Mouse (Mus musculus): ENCODE measurements at regions not wholly inside any gene's neighbourhood (a gene's known extent, or its start where the extent isn't known, plus 50 kb on each side); places are given as distances from the start of the nearest gene placed in this dataset.

- DNase-seq = no peak
Measured at GRCm38 (mm10) chr8:28117997-28118778, 670.7 kb downstream of the Poteg start.

DNA sequence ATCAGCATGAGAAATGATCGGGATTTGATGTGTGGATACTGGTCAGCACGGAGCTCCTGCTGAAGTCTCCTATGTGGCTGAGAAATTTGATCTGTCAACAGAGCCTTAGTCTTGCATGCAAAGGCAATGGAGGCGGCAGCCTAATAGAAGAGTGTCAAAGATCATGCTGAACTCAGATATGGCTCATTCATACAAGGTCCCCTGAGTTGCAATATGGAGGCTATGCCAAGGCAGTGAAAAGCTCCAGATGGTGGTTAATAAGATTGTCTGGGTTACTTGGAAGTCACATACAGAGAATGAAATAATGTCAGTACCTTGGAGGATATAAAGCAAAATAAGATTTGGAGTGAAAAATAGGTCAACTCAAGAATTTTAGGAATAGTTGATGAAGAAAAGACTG, 677.6 kb downstream of the Poteg start:
- no peak for DNase-seq

- DNase-seq = no peak
Measured at GRCm38 (mm10) chr8:28141916-28142315, 694.4 kb downstream of the Poteg start.

GRCm38 (mm10) chr8:28148599-28149452, 701.4 kb downstream of the Poteg start:
- DNase-seq = no peak

DNA sequence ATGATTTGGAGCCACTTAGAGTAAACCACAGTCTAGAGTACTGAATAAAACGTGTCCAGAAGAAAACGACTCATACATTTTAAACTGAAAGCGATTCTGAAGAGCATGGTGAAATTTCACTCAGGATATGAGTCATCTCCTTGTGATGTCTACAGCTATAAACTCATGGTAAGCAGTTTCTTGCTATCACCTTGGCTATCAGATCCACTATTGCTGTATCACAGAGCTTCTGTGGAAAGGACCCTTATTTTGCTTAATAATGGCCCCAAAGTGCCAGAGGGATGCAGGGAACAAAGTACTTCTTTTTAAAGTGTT, 701.9 kb downstream of the Poteg start:
- no peak for DNase-seq

- no peak for DNase-seq
Measured at GRCm38 (mm10) chr8:28160651-28161050, 713.2 kb downstream of the Poteg start.

- no peak for DNase-seq
Measured at GRCm38 (mm10) chr8:28168036-28168435, 720.6 kb downstream of the Poteg start.

- no peak for DNase-seq
Measured at GRCm38 (mm10) chr8:28171456-28171855, 724.0 kb downstream of the Poteg start.

DNA sequence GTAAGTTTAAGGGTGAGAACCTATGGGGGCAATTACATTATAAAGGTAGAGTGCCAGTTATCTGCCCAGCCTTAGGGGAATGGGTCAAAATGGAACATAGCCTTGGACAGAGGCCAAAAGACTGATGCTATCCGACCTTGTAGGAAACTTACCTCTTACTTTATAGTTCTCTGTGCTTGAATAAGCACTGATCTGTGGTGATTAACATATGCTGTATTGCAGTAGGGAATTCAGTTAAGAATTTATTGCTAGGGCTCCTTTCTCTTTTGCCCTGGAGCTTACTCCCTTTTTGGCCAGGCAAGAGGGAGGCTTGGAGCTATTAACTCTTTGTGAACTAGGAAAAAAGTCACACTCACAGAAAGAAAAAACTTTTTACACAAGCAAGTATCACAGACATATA, 748.5 kb downstream of the Poteg start:
- no peak for DNase-seq

DNA sequence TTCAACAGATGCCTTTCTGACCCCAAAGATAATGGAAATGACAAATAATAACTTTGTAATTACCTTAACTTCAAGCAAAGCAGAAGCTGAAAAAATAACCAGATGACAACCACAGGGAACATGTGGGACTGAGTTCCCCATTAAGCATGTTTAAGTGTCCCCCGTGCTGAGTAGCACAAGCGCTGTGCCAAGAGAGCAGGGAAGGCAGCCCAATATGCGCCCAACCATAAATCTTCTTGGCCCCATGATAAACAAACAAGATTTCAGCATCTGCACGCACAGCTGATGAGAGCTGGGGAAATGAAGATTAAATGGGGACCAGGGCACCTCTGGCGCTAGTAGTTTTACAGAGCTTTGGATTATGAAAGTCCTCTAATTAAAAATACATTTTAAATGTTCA, 788.1 kb downstream of the Poteg start:
- no peak for DNase-seq

GRCm38 (mm10) chr8:28239411-28239810, 791.9 kb downstream of the Poteg start:
- DNase-seq = no peak

GRCm38 (mm10) chr8:28252399-28253240, 805.1 kb downstream of the Poteg start:
- no peak for DNase-seq

- no peak for DNase-seq
Measured at GRCm38 (mm10) chr8:28267277-28267676, 819.8 kb downstream of the Poteg start.

- no peak for DNase-seq
Measured at GRCm38 (mm10) chr8:28284257-28284656, 836.8 kb downstream of the Poteg start.

DNA sequence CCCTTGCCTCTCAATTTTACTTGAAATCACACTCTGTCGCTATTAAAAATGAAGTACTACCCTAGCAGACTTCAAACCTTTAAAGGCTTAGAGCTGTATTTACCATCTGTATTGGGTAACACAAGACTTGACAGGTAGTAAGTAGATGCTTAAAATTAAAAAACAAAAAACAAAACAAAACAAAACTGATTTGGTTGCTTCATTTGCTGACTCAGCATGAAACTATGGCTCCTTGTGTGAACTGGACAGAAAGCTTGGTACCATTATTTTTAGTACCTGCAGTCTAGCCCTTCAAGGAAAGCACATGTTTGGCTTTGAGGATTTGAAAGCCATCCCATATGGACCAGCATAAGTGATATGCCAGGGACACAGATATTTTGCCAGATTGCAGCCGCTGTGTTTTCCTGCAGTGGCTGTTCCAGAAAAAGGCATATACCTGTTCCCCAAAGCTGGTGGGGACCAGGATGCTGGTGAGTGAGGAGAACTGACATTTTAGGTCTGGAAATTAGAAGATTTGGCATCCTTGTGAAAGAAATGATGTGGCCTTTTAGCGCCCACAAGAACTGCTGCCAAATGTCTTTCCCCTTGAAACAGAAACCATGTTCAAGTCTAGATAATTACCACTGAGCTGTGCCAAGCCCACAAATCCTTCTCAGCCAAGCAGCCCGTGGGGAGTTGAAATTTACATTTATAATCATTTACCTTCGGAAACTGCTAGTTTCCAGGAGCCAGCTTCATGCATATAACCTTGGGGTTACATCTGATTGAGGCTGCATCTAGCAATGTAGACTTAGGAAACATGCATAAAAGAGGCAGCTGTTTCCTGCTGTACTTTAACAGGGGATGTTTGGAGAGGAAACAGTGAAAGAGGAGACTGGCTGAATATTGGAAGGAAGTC, 851.7 kb downstream of the Poteg start:
- DNase-seq = peak; percentile 28

GRCm38 (mm10) chr8:28317081-28317480, 869.6 kb downstream of the Poteg start:
- no peak for DNase-seq

DNA sequence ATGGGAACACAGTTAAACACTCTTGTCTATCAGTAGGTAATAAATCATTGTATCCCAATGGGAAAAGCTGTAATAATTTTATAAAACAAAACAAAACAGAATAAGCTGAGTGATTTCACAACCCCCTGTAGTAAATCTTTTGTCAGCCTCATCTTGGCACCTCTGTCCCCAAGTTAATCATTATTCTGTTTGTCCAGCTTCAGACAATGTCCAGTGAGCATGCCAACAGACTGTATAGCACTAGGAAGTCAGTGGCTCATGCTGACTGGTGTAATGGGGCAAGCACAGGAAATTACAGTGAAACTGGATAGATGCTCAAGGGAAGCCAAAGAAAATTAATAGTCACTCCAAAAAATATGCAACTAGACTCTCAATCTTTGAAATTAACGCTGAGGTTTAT, 885.9 kb downstream of the Poteg start:
- DNase-seq = peak; percentile 3

DNA sequence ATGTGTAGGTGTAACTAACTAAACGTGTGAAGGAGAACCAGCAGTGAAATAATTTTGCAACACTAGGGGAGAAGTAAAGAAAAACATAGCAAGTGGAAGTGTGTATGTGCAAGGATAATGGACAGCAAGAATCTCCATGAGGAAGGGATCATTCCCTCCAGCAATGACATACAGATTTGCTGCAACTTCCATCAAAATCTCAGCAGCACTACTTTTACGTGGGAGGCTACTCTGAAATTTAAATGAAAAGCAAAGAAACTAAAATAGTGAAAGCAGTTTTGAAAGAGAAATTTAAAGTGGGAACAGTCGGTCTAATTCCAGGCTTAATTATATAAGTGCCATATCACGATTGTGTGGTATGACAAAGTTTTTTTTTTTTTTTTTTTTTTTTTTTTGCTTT, 890.0 kb downstream of the Poteg start:
- no peak for DNase-seq

DNA sequence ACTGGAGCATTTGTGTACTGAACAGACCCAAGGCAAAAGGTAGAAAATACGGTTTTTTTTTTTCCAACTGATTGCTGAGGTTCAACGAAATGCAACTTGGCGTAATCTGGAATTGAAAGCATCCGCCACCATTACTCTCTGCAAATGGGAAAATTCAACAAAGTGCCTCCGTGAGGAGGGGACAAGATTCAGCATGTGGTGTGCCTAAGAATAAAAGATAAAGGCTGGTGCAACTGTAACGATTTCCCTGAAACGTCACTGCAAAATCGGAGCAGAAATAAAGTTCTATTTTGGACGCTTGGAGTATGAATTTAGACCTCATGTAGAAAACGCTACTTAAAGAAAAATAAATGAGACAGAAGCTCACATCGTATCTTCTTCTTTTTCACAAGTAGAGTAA, 893.8 kb downstream of the Poteg start:
- DNase-seq = no peak

- no peak for DNase-seq
Measured at GRCm38 (mm10) chr8:28366470-28366869, 919.0 kb downstream of the Poteg start.

GRCm38 (mm10) chr8:28367361-28367760, 919.9 kb downstream of the Poteg start:
- DNase-seq = no peak

- no peak for DNase-seq
Measured at GRCm38 (mm10) chr8:28371752-28372151, 924.3 kb downstream of the Poteg start.

Data from kidney, adult 11 months (tissue).